Mouse (Mus musculus) testis, adult 2 months (tissue): ENCODE measurements around the gene Mapk1.

ENCODE experiments used
- CTCF ChIP-seq: fragments of 200-500 bp; IDR thresholded peaks from 2 replicates; pipeline ENCODE4 v1.5.1; 2012; ENCODE audit warnings: low read depth, mild to moderate bottlenecking, inconsistent platforms, low read length, moderate library complexity; ENCODE audit not compliant: control insufficient read depth, insufficient read depth, insufficient replicate concordance
- POLR2A ChIP-seq: fragments of 200-500 bp; IDR thresholded peaks from 2 replicates; pipeline ENCODE4 v1.6.1; 2012; ENCODE audit warnings: low read depth, mild to moderate bottlenecking, inconsistent platforms, low read length, moderate library complexity; ENCODE audit not compliant: control insufficient read depth

DNA sequence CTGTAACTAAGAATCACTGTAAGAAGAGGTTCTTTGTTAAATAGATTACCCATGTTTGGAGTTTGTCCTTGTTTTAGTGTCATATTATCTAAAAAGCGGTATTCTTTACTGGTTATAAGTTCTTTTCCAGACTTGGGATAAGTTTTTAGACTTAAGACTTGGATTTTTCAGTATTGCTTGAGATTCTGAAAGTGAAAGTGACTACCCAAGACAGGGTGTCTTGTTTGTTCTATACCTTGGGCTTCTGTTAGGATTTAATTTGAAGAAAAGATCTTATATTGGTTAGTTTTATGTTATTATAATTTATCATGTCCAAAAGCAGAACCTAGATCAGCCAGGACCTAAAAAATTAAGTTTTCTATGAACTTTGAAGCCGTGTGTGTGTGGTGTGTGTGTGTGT, 50.6 kb downstream of the Mapk1 start:
- no peak for TF ChIP-seq POLR2A
- TF ChIP-seq CTCF: no peak
